Mouse (Mus musculus): ENCODE data around the gene Hist1h4d.
A peak's percentile ranks its signal among the peaks of the same experiment; 100 is the strongest.

Hist1h4d gene

GRCm38 (mm10) chr13:23573034-23573897 is 8.1 kb upstream of the Hist1h4d start:
- peak; percentile 51 for DNase-seq (ENCODE audit: low read depth, low spot score)

GRCm38 (mm10) chr13:23573898-23574524 is 7.4 kb upstream of the Hist1h4d start, which contains the start of the genes Hist1h2bf and Hist1h2ad:
Gene Hist1h2bf, minus strand, starts transcription at chr13:23574196.
Gene Hist1h2ad, plus strand, starts transcription at chr13:23574381.
- DNase-seq (ENCODE audit: low read depth, low spot score): peak; percentile 100

- DNase-seq (ENCODE audit: low read depth, low spot score): peak; percentile 62
Measured at GRCm38 (mm10) chr13:23574546-23575170, 6.7 kb upstream of the Hist1h4d start.

GRCm38 (mm10) chr13:23575271-23575851 is 6.0 kb upstream of the Hist1h4d start, which contains the start of gene Hist1h3d:
Gene Hist1h3d, plus strand, starts transcription at chr13:23575763.
- peak; percentile 91 for DNase-seq (ENCODE audit: low read depth, low spot score)

- DNase-seq (ENCODE audit: low read depth, low spot score): peak; percentile 42
Measured at GRCm38 (mm10) chr13:23575864-23576313, 5.5 kb upstream of the Hist1h4d start.

- DNase-seq (ENCODE audit: low read depth, low spot score): peak; percentile 81
Measured at GRCm38 (mm10) chr13:23576351-23576881, 5.0 kb upstream of the Hist1h4d start.

- DNase-seq (ENCODE audit: low read depth, low spot score): no peak
Measured at GRCm38 (mm10) chr13:23576906-23577639, 4.3 kb upstream of the Hist1h4d start.

- DNase-seq (ENCODE audit: low read depth, low spot score): no peak
Measured at GRCm38 (mm10) chr13:23577835-23578234, 3.6 kb upstream of the Hist1h4d start.

GRCm38 (mm10) chr13:23582219-23583056 is 1.0 kb downstream of the Hist1h4d start:
- DNase-seq (ENCODE audit: low read depth, low spot score): peak; percentile 90

- no peak for DNase-seq (ENCODE audit: low read depth, low spot score)
Measured at GRCm38 (mm10) chr13:23583387-23584068, 2.1 kb downstream of the Hist1h4d start.

GRCm38 (mm10) chr13:23584331-23584730 is 2.9 kb downstream of the Hist1h4d start:
- DNase-seq (ENCODE audit: low read depth, low spot score): peak; percentile 64

GRCm38 (mm10) chr13:23585029-23585441 is 3.6 kb downstream of the Hist1h4d start:
- DNase-seq (ENCODE audit: low read depth, low spot score): peak; percentile 92

- peak; percentile 96 for DNase-seq (ENCODE audit: low read depth, low spot score)
Measured at GRCm38 (mm10) chr13:23585442-23586098, 4.2 kb downstream of the Hist1h4d start.

GRCm38 (mm10) chr13:23586099-23586939 is 4.9 kb downstream of the Hist1h4d start:
- peak; percentile 89 for DNase-seq (ENCODE audit: low read depth, low spot score)

GRCm38 (mm10) chr13:23586940-23587225 is 5.5 kb downstream of the Hist1h4d start:
- DNase-seq (ENCODE audit: low read depth, low spot score): peak; percentile 42

- DNase-seq (ENCODE audit: low read depth, low spot score): no peak
Measured at GRCm38 (mm10) chr13:23591206-23591605, 9.8 kb downstream of the Hist1h4d start.

- peak; percentile 52 for DNase-seq (ENCODE audit: low read depth, low spot score)
Measured at GRCm38 (mm10) chr13:23591886-23592285, 10.5 kb downstream of the Hist1h4d start.

GRCm38 (mm10) chr13:23592614-23593013 is 11.2 kb downstream of the Hist1h4d start:
- DNase-seq (ENCODE audit: low read depth, low spot score): no peak
